Mouse (Mus musculus) retina, postnatal 7 days (tissue): ENCODE measurements around the gene Klhl42.

Experiments used
- DNase-seq: peaks from one replicate; pipeline ENCODE4 v3.0.0-alpha.2; 2012; ENCODE audit warnings: low read depth, low spot score

Klhl42 gene

GRCm38 (mm10) chr6:147087736-147088135 is 3.4 kb upstream of the Klhl42 start:
- no peak for DNase-seq

- DNase-seq = no peak
These were observed 2.7 kb upstream of the Klhl42 start for GRCm38 (mm10) chr6:147088517-147088916.

- DNase-seq = no peak
These were observed 988 bp upstream of the Klhl42 start for GRCm38 (mm10) chr6:147090191-147090590.

GRCm38 (mm10) chr6:147092136-147092535 is 957 bp downstream of the Klhl42 start:
- DNase-seq = peak; percentile 4

- no peak for DNase-seq
These were observed 3.6 kb downstream of the Klhl42 start for GRCm38 (mm10) chr6:147094771-147095170.

- DNase-seq = no peak
These were observed 4.9 kb downstream of the Klhl42 start for GRCm38 (mm10) chr6:147096109-147096508.

GRCm38 (mm10) chr6:147096934-147097333 is 5.8 kb downstream of the Klhl42 start:
- DNase-seq = no peak

GRCm38 (mm10) chr6:147097346-147097929 is 6.3 kb downstream of the Klhl42 start:
- DNase-seq = no peak

GRCm38 (mm10) chr6:147099458-147100277 is 8.5 kb downstream of the Klhl42 start:
- no peak for DNase-seq

GRCm38 (mm10) chr6:147102293-147102692 is 11.1 kb downstream of the Klhl42 start:
- DNase-seq = no peak

GRCm38 (mm10) chr6:147105529-147105928 is 14.3 kb downstream of the Klhl42 start:
- no peak for DNase-seq

GRCm38 (mm10) chr6:147106716-147107115 is 15.5 kb downstream of the Klhl42 start:
- no peak for DNase-seq

GRCm38 (mm10) chr6:147109283-147109682 is 18.1 kb downstream of the Klhl42 start:
- DNase-seq = no peak

- peak; percentile 74 for DNase-seq
These were observed 25.4 kb downstream of the Klhl42 start for GRCm38 (mm10) chr6:147116579-147116978.

GRCm38 (mm10) chr6:147117764-147118163 is 26.6 kb downstream of the Klhl42 start:
- no peak for DNase-seq

- no peak for DNase-seq
These were observed 27.0 kb downstream of the Klhl42 start for GRCm38 (mm10) chr6:147118190-147118589.

- no peak for DNase-seq
These were observed 30.1 kb downstream of the Klhl42 start for GRCm38 (mm10) chr6:147121320-147121719.

- DNase-seq = no peak
These were observed 36.1 kb downstream of the Klhl42 start for GRCm38 (mm10) chr6:147127239-147127638.

- DNase-seq = no peak
These were observed 47.1 kb downstream of the Klhl42 start for GRCm38 (mm10) chr6:147138260-147138659.

GRCm38 (mm10) chr6:147140600-147141154 is 49.5 kb downstream of the Klhl42 start:
- DNase-seq = no peak

GRCm38 (mm10) chr6:147144664-147145063 is 53.5 kb downstream of the Klhl42 start:
- no peak for DNase-seq

GRCm38 (mm10) chr6:147145277-147145676 is 54.1 kb downstream of the Klhl42 start:
- DNase-seq = peak; percentile 23

- no peak for DNase-seq
These were observed 54.6 kb downstream of the Klhl42 start for GRCm38 (mm10) chr6:147145753-147146152.
